In the genomic region with DNA sequence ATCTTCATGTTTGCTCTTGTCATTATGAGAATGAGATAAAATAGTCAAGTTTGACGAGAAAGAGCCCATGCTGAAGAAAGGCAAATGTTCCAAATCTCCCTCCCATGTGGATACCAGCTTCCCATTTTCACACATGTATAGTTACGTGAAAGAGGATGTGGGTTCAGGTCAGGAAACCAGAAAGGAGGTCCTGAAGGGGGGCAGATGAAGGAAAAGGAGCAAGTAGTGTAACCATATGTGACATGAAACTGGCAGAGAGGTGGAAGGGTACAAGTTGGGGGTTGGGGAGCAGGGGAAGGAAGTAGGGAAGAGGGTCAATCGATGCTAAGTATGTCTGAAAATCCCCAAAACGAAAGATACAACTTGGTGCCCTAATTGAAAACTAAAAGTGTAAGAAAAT, we compare ENCODE assay signal across 11 mouse cellular contexts.
"Had no signal": no experiment of that assay in that cellular context is flagged by ENCODE, and none has a peak within 500 bp of the region (broad histone marks: within the 10 kb centered on the region; RNA-seq: fewer than 3 reads in every experiment).

No protein-coding gene starts in this region.

- H3K9me3 ChIP-seq: limb, embryonic 12.5 days; midbrain, embryonic 15.5 days; neural tube, embryonic 12.5 days had no signal

- H3K4me2 ChIP-seq: limb, embryonic 12.5 days; midbrain, embryonic 11.5 days; midbrain, embryonic 15.5 days; neural tube, embryonic 12.5 days had no signal

- H3K36me3 ChIP-seq: limb, embryonic 12.5 days; midbrain, embryonic 15.5 days; neural tube, embryonic 12.5 days had no signal

- DNase-seq: kidney, adult 18-20 months; kidney, postnatal 10 days; kidney, postnatal 4 days; liver; lung, adult 18-20 months had no signal

- H3K27ac ChIP-seq: limb, embryonic 12.5 days; liver, embryonic 14.5 days; midbrain, embryonic 15.5 days; neural tube, embryonic 12.5 days; stomach, postnatal 0 days had no signal

- H3K4me3 ChIP-seq: limb, embryonic 12.5 days; midbrain, embryonic 15.5 days; neural tube, embryonic 12.5 days had no signal

- H3K4me1 ChIP-seq: limb, embryonic 12.5 days; midbrain, embryonic 15.5 days; neural tube, embryonic 12.5 days had no signal

- ATAC-seq: midbrain, embryonic 15.5 days had no signal

- H3K9ac ChIP-seq: limb, embryonic 12.5 days; liver, embryonic 14.5 days; midbrain, embryonic 15.5 days; neural tube, embryonic 12.5 days had no signal

- H3K27me3 ChIP-seq: limb, embryonic 12.5 days; midbrain, embryonic 15.5 days; neural tube, embryonic 12.5 days had no signal
